ENCODE assay signal across 9 mouse cellular contexts in the genomic region with DNA sequence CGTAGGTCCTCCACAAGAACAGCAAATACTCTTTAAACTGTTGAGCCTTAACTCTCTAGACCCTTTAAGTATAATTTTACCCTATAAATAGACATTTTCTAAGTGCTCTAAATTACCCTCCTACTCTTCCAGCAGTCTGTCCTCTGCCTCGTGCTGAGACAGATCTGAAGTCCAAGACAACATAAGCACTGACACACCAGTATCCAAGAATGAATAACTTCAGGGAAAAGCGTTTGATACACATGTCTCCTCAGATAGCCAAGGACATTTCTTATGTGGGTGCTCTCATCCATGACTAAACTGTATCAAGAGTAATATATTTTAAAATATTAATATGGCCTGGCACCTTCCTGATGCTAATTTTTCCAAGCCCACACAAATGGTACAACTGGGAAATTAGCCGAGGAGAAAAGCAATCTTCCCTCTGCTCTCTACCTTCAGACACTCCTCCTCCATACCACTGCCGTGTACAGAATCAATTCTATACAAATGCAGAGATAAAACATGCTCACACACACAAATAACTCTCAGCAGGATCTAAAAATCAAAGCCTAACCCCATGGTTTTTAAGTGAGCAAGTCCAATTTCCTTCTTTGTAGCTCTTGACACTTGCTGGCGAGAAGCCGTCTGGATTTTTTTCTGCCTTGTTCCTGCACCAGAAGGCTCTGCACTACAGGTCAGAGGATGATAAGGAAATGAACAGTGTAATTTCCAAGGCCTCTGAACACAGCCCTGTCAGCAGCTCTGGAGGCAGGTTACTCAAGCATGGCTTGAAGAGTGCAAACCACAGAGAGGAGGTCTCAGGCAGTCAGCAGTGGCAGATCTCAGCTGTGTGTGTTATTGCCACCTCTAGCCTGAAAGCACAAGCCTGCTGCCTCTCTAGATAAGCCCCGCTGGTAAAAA. TPM values are rescaled to one million over a fixed set of nuclear protein-coding genes. Genes with fewer than 3 reads are reported as not detected.
DNase-seq lines count a peak whose midpoint lies in the region; ATAC-seq and TF ChIP-seq lines count a peak whose summit lies in the region.
"Had no signal": no experiment of that assay in that cellular context is flagged by ENCODE, and none has a peak within 500 bp of the region (broad histone marks: within the 10 kb centered on the region; RNA-seq: fewer than 3 reads in every experiment).

No protein-coding gene starts in this region.

- intact Hi-C loops in gastrocnemius, adult 2 months (cut with DNase I), result no loop called here

- no peak for TF ChIP-seq CTCF in gastrocnemius, adult 2 months (IDR thresholded peaks at IDR 0.05)

- H3K27me3 ChIP-seq in heart, embryonic 13.5 days (replicated peaks), result no peaks in the 10 kb centered on the region
- H3K27me3 ChIP-seq in kidney, embryonic 16.5 days (ENCODE audit: insufficient read depth, low read length), result no peaks in the 10 kb centered on the region
- H3K27me3 ChIP-seq: embryonic facial prominence, embryonic 13.5 days had no signal

- no peak overlapping the region for H3K4me3 ChIP-seq in gastrocnemius, adult 2 months
- H3K4me3 ChIP-seq in heart, embryonic 13.5 days, result peak overlapping the region; percentile 27
- H3K4me3 ChIP-seq in kidney, embryonic 16.5 days (ENCODE audit: low read length), result no peak overlapping the region
- H3K4me3 ChIP-seq: embryonic facial prominence, embryonic 13.5 days had no signal

- ATAC-seq in heart, embryonic 13.5 days (ENCODE audit: extremely low read depth, insufficient number of reproducible peaks, low FRiP score, low TSS enrichment), result no peak
- peak; percentile 91 for ATAC-seq in kidney, embryonic 16.5 days (ENCODE audit: low FRiP score, low TSS enrichment)
- peak; percentile 90 for ATAC-seq in megakaryocyte progenitor cell, adult 5-6 weeks (replicated peaks; ENCODE audit: poor library complexity)
- ATAC-seq in activated CD4-positive, CD25-positive, alpha-beta regulatory T cell, adult 4 months, result no peak

- peak overlapping the region; percentile 59 for H3K4me2 ChIP-seq in heart, embryonic 13.5 days
- no peak overlapping the region for H3K4me2 ChIP-seq in kidney, embryonic 16.5 days (replicated peaks; ENCODE audit: low read depth, low read length)
- H3K4me2 ChIP-seq: embryonic facial prominence, embryonic 13.5 days had no signal

- DNase-seq in gastrocnemius, adult 2 months, result peak; percentile 20
- no peak for DNase-seq in gastrocnemius, adult 18-20 months (ENCODE audit: low spot score)
- DNase-seq in cerebellum, adult 18-20 months, result peak; percentile 62 to 67
- no peak for DNase-seq in layer of hippocampus, adult 9-11 months

- WGBS in heart, embryonic 13.5 days, result 17% methylated on average over 8 of the region's 8 CpGs
- WGBS in kidney, embryonic 16.5 days, result 28% methylated on average over 8 of the region's 8 CpGs

- no peak overlapping the region; the same call in 1 of the 2 replicates for H3K27ac ChIP-seq in gastrocnemius, adult 2 months
- H3K27ac ChIP-seq in heart, embryonic 13.5 days (replicated peaks), result peak overlapping the region; percentile 84
- H3K27ac ChIP-seq in kidney, embryonic 16.5 days (ENCODE audit: low read length), result peak overlapping the region; percentile 57; the same call in 1 of the 2 replicates
- H3K27ac ChIP-seq: embryonic facial prominence, embryonic 13.5 days had no signal

- no peaks in the 10 kb centered on the region for H3K9me3 ChIP-seq in heart, embryonic 13.5 days
- no peaks in the 10 kb centered on the region for H3K9me3 ChIP-seq in kidney, embryonic 16.5 days (ENCODE audit: low read length)
- H3K9me3 ChIP-seq: embryonic facial prominence, embryonic 13.5 days had no signal

- H3K9ac ChIP-seq in heart, embryonic 13.5 days, result peak overlapping the region; percentile 67
- H3K9ac ChIP-seq in kidney, embryonic 16.5 days (replicated peaks; ENCODE audit: low read length), result no peak overlapping the region; the same call in 1 of the 2 replicates
- H3K9ac ChIP-seq: embryonic facial prominence, embryonic 13.5 days had no signal

- no peaks in the 10 kb centered on the region for H3K36me3 ChIP-seq in heart, embryonic 13.5 days
- H3K36me3 ChIP-seq in kidney, embryonic 16.5 days (ENCODE audit: insufficient read depth, low read length), result no peaks in the 10 kb centered on the region
- H3K36me3 ChIP-seq: embryonic facial prominence, embryonic 13.5 days had no signal

- H3K4me1 ChIP-seq in heart, embryonic 13.5 days, result peaks cover 87% of the 10 kb centered on the region
- peaks cover 34% of the 10 kb centered on the region for H3K4me1 ChIP-seq in kidney, embryonic 16.5 days (ENCODE audit: insufficient read depth, low read length)

RNA-seq across cellular contexts. Expression of a gene that starts 40.2 kb away (rescaled TPM):
- 10 to 100 TPM; 18.4 to 21.1 TPM for total RNA-seq in gastrocnemius, adult 2 months (2021)
- 10 to 100 TPM; 15.7 to 16.2 TPM for total RNA-seq in gastrocnemius, adult 18-20 months (2021)
- 4.9 and 5.9 TPM in 2 replicates for polyA plus RNA-seq in heart, embryonic 13.5 days (2015; fragmentation: Nextera tagmentation; extraction: Ambion mirVana)
- polyA plus RNA-seq in kidney, embryonic 16.5 days (2015; fragmentation: Nextera tagmentation; extraction: Ambion mirVana), result 4.8 and 6.4 TPM in 2 replicates
- total RNA-seq in megakaryocyte progenitor cell, adult 5-6 weeks (2015), result 22.6 and 23.3 TPM in 2 replicates
- total RNA-seq in megakaryocyte progenitor cell, adult 5-6 weeks (2017), result 5.5 and 6.8 TPM in 2 replicates
- 1 to 10 TPM; 1.8 to 2.3 TPM for polyA plus RNA-seq in activated CD4-positive, CD25-positive, alpha-beta regulatory T cell, adult 4 months (2017; shearing (Covaris generic))

Comparison
In these comparisons a context has a peak if more than half of its experiments do, and no peak if none do; other contexts are left out.
1. DNase-seq: peak in gastrocnemius, adult 2 months (single experiment) and cerebellum, adult 18-20 months (2 of 2); none in gastrocnemius, adult 18-20 months (single experiment) and layer of hippocampus, adult 9-11 months (single experiment).
2. ATAC-seq: peak in kidney, embryonic 16.5 days (single experiment) and megakaryocyte progenitor cell, adult 5-6 weeks (single experiment); none in heart, embryonic 13.5 days (single experiment) and activated CD4-positive, CD25-positive, alpha-beta regulatory T cell, adult 4 months (single experiment).